Mouse (Mus musculus): ENCODE data around the gene Snx18.

Gene Snx18

DNA sequence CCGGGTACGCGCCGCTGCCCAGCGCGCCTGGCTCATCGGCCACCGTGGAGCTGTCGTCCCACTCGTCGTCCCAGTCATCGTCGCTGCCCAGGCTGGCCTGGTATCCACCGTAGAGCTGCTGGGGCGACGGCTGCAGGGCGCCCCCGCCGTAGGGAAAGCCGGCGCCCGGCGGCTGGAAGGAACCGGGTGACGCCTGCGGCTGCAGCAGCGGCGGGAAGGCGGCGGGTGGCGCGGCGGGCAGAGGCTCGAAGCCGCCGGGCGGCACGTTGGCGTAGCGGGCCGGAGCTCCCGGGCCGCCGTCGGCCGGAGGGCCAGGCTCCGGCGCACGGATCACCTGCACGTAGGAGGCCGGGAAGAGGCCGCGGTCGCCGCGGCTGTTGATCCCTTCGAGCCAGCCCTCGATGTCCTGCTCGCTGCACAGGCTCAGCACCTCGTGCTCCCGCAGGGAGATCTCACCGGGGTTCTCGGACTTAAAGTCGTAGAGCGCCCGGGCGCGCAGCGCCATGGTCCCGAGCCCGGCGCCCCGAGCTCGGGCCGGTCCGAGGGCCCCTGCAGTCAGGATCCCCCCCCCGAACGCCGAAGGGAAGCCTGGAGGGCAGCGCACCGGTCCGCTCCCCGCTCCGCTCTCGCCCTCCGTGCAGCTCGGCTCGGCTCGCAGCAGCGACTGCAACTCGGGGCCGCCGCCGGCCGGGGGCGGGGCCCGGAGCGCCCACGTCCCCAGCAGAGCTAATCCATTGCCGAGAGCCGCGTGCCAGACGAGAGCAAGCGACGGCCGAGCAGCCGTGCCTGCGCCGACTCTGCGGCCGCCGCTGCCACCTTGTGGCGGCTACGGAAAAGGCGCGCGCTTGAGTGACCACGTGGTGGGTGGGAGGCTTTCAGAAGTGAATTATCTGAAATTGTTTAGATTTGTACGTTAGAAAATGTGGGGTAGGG is at the start of gene Snx18:
Gene Snx18 (minus strand): TSS at position 674 of the 933 bp plus-strand sequence.
- peak; percentile 97 for DNase-seq (ENCODE audit: low read depth, low spot score)

DNA sequence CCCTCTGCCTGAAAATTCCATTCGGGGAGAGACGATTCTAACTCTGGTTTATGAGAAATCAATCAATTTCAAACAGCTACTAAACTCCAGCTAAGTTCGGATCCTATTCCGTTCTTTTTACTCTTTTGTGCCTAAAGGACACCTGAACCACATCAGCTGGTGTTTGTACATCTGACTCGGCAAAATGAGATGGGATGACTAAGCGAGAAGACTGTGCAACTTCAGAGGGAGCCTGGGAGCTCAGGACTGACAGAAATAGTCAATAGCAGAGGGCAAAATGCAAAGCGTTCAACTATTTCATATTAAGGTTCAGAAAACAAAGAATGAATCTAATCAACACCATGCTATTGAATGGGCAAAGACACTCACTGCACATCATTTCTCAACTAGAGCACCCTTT is 45.5 kb upstream of the Snx18 start:
- no peak for DNase-seq (ENCODE audit: low read depth, low spot score)

DNA sequence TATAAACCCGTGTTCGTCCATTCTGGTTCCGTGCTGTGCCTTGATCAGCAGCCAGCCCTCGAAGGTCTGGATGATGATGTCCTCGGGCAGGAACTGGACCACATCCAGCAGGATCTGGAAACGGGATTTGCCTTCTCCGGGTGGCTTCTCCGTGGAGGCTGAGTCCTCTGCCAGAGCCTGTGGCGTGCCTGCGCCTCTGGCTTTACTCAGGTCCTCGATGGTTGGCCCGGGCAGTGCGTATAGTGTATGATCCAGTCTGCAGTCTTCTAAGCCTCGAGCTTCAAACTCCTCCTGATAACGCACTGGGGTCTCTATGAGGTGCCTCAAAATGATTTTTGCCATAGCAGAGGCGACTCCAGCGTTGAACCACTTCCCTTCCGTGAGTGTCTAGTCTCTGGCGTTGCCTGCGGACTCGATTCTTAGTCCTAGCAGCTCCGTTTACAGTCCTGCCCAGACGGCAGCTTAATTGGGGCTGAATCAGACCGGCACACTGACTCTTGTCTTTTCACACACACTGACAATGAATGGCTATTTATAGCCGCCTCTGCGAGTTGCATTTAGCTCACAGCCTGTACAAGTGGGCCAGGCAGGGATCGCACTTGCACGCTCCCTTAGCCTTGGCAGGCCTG is 44.9 kb upstream of the Snx18 start, which contains the start of gene Hspb3:
Gene Hspb3 (minus strand): TSS at position 526 of the 629 bp plus-strand sequence.
- DNase-seq (ENCODE audit: low read depth, low spot score): no peak

DNA sequence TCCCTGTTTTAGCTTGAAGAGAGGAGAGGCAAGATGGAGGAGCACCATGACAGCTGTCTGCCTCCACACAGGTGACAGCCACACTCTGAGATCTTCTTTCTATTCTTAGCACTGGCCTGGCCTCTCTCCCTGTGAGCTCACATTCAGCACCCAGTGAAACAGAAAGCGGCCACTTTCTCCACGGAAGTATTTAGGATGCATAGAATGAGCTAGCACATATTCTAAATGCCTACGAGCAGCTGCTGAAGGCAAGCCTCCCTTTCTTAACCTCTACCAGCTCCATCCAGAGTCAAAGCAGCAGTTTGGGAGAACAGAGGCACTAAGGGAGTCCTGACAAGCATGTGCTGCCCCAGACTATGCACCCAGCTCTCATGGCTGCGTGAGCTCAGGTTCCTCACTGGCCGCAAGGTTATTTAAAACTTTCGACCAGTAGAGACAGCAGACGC is 43.5 kb upstream of the Snx18 start:
- no peak for DNase-seq (ENCODE audit: low read depth, low spot score)

DNA sequence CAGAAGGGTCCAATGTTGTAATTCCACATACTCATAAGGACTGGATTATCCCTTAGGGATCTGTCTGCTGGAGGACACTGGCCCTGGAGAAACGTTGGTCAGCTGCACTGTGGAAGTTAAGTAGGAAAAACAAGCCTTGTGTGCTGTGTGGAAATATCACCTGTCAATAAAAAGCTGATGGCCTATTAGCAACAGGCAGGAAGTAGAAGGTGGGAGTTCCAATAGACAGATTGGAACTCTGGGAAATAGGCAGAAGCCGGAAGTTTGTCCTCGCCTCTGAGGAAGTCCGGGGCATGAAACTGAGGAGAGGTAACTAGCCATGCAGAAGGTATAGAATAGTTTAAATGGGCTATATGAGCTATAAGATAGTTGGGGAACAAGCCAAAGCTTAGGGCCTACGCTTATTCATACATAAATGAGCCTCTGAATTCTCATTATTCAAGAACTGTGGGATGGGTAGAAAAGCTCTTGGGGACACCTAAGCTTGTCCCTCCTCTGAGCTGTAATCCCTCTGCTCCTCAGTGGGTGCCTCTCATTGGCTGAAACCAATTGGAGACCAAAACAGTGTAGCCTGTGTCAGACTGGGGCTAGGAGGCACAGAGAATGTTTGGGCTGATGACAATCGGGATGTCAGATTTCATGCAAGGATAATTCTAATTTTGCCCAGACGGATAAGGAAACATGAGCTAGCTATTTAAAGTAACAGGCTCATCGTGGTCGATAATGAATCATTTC is 42.4 kb upstream of the Snx18 start:
- no peak for DNase-seq (ENCODE audit: low read depth, low spot score)

DNA sequence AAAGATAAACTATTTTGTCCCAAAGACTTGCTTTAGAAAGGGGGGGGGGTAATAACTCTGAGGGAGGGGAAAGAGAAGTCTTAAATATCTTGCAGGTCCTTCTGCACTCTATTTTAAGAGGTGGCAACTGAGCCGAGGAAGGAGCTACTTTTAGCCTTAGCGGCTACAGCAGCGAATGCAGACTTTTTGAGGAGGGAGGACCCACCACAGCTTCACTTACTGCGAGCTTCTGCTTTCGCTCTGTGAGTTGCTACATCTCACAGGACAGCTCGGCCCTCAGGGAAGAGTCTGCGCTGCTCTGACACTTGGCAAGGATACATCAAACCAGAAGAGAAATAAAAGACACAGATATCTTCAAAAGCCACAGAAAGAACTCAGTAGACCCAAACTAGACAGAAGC is 38.8 kb upstream of the Snx18 start:
- no peak for DNase-seq (ENCODE audit: low read depth, low spot score)

DNA sequence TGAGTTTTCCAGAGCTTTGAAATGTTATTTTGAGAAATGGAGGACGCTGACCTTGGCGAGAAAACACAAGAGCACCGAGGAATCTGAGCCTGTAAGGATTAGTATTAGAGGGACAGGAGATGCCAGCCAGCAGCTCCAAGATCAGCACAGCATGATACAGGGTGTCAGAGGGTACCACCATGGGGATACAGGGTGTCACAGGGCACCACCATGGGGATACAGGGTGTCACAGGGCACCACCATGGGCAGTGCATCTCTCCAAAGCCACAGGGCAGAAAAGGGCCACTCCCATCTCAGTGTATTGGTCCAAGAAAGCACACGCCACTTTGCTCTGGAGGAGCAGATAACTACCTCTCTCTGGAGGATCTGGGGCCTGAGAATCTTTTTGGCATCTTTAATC is 38.3 kb upstream of the Snx18 start:
- DNase-seq (ENCODE audit: low read depth, low spot score): no peak

DNA sequence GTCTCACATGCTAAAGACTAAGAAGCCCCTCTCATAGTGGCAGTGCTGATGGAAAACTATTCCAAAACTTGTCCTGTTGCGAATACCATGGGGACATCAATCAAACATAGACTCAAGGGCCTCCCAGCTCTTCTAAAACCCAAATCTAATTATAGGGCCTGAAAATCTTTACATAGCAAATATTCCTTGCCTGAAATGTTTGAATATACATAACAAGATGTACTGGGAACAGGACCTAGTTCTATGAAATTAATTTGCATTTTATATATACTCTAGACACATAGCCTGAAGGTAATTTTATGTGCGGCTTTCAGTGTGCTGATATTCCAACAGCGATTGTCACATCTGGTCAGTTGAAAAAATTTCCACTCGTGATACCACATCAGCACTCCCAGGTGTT is 37.1 kb upstream of the Snx18 start:
- DNase-seq (ENCODE audit: low read depth, low spot score): no peak

DNA sequence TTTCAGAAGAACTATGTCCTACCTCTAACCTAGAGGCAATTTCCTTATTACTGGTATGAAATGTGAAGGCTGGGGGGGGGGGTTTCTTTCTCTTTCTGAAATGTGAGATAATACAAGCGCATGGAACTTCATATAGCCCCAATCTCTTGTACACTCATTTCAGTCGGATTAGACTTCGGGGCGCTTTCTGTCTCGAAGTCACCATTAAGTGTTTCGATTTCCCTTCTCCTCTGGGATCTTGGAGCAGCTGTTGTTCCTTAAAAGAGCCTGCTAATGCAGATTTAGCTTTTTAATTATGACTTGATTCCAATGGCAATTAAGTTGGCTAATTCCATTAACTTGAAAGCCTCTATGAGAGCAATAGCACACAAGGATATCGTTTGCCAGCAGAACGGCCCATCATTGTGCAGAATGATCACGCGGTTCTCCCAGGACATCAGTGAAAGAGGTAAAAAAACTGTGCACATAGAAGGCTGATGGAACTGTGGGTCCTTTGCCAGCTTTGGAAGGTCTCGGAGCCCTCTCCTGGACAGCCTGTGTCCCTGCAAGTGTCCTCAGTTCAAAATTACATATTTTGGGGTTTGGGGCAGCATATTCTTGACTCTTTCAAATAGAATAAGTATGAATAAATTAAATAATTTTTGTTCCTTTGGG is 22.7 kb upstream of the Snx18 start:
- DNase-seq (ENCODE audit: low read depth, low spot score): no peak

DNA sequence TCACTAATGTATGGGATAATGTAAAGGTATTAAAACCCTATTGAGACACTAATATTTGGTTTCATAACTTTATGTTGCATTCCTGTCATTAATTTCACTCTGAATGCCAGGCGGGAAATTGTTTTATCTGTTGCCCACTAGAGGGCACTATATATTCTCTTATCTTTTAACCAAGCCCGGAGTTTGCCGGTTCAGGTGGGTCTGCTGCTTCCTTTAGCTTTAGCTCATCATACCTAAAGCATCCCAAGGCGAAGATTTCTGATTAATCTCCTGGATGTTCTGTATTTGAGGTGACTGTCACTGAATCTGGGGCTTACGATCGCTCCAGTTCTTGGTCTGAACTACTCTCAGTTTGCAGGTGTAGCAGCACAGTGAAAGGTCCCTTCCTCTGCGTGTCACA is 20.6 kb upstream of the Snx18 start:
- peak; percentile 63 for DNase-seq (ENCODE audit: low read depth, low spot score)

DNA sequence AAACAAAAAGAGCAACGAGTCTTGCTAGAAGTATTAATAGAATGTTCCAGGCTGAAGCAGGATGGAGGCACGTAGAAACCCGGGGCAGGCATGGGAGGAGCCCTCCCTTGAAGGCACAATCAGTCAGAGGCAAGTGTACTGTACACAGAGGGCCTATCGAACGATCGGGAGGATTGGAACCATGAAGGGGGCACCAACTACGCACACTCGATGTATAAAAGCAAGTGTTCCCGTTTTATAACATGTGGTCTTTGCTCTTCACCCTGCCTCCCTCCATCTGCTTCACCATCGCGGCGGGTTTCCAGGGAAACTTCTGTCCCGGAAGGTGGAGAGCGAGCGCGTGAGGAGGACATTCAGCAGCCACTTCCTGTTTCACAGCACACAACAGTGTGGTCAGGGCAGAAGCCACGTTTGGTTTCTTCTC is 17.4 kb upstream of the Snx18 start:
- DNase-seq (ENCODE audit: low read depth, low spot score): peak; percentile 60

DNA sequence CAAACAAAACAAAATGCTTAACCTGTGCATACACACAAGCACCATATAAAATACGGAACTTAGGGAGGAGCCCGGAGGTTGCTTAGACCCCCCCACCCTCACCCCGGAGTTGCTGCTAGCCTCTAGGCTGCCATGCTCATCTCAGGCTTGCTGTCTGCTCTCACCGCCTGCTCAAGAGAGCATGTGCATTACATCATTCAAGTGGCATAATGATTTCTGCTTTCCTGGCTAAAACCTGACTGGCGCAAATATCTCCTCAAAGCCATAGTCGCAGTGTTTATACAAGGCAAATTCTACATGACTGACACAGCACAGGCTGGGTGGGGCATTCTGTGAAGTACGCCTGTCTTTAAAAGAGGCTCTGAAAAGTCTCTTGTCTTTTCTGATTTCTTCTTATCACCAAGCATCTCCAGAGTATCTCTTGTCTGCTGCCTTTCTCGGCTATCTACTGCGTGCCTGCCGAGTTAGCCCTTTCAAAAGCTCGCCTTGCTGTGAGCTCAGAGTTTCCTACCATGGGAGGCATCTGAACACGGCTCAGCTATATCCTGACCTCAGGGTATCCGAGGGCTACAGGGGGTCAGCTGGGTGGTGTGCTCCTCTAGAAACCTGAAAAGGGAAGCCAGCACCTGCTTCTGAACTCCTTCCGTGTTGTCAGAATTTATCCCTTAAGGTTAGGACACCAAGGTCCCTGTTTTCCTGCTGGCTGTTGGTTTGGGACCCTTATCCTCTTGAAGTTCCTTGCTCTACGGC is 16.5 kb upstream of the Snx18 start:
- DNase-seq (ENCODE audit: low read depth, low spot score): peak; percentile 50

DNA sequence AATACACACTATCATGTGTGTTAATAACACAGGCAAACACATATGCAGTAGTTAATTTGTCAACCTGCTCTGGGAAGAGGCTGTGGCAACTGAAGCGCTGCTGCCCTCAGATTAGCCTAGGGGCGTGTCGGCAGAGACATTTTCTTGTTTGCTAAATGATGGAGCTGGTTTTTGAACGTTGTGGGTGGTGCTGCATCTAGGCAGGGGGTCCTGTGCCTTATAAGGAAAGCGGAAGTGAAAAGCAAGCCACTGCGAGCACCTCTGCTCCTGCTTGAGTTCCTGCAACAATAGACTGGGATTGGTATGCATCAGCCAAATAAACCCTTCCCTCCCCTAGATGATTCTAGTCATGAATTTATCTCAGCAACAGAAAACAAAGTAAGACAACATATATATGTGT is 14.1 kb upstream of the Snx18 start:
- no peak for DNase-seq (ENCODE audit: low read depth, low spot score)

DNA sequence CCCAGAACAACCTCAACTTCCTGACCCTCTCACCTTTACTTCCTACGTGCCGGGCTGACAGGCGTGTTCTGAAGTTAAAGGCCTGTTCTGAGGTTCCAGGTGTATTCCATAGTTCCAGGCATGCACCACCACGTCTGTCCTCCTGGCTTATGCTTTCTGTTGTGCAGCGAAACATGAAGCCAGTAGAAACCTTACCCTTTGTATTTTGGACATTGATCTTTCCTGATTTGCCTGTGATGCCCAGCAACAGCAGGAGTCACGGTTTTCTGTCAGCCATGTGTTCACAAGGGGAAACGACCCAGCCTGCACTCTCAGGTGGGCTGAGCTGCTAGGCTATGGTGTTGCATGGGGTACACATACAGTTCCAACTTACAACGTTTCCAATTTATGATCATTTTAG is 9.2 kb upstream of the Snx18 start:
- DNase-seq (ENCODE audit: low read depth, low spot score): no peak

DNA sequence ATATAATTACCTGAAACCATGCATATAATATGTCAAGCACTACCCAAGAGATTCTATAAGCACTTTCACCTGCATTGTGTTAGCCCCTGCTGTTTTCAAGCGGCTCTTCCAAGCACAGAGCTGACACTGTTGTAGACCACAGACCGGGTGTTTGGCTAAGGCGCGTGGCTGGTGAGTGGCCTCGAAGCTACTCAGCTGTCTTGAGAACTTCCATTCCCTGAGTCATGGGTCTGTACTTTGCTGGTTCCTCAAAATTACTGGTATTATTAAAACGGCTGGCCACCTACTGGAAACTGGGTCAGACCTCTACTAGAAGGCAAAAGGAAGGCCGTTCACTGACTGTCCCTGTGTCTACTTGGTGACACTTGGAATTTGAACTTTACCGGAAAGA is 4.5 kb upstream of the Snx18 start:
- no peak for DNase-seq (ENCODE audit: low read depth, low spot score)

DNA sequence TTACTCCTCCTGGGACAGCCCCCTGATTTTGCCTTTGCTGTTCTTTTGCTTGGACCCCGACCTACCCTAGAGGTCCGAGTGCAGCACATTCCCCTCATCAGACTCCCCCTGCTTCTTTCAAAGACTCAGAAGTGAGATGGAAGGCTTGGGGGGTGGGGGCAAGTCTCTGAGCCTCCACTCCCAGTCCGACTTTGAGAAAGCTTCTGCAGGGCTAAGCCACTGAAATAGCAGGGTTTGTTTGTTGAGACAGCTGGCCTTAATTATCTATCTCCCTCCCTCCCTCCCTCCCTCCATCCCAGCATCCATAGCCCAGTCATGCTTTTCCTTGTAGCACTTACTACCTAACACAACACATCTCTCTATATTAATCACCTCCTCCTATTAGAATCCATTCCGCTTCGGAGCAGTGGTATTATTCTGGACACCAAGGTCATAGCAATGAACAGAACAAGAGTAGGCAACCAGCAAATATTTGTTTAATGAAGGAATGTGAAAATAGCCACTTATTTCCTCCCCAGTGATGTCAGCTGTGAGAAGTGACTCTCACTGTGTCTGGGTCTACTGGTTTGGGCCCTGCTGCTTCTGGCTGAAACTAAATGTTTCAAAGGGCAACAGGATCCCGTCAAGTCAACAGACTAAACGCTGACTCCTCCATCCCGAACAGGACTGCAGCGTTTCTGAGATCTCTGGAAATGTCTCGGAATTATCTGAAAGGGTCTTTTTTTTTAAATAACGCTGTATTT is 3.9 kb upstream of the Snx18 start:
- no peak for DNase-seq (ENCODE audit: low read depth, low spot score)

DNA sequence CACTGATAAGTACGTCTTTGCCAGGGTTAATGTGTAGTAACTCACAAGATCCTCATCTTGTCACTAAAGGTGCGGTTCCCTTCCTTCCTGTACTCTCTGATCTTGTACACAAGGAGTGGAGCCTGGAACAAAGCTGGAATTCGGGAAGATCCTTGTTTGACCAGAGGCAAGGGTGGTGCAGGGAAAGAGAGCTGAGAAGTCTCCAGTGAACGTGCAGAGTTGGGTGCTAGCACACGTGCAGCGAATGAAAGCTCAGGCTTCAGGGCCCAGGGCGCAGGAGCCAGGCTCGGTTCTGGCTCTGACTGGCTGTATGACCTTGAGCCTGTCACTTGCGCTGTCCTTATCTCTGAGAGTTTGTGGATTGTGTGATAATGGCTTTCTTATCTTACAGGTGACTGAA is 639 bp upstream of the Snx18 start:
- DNase-seq (ENCODE audit: low read depth, low spot score): no peak

DNA sequence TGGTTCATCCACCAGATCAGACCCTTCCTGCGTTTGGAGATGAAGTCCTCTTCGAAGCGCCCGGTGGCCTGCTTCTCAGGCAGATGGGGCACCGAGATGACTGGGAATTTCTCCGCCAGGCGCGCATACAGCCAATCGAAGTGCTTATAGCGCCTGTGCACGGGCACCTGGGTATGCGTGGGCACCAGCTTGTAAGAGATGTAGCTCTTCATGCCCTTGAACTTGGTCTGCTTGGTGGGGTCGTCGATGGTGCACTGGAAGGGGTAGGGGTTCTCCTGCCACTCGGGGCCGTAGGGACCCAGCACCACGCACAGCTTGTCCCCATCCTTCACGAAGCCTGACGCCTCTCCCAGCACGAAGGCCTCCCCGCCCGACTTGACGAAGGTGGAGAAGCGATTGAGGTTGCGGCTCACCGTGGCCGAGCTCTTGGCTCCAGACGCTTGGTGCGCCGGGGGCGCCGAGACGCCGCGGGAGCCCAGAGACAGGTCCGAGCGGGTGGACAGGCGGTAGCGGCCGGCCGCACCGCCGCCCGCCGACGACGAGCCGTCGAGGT is 950 bp downstream of the Snx18 start:
- DNase-seq (ENCODE audit: low read depth, low spot score): peak; percentile 62

DNA sequence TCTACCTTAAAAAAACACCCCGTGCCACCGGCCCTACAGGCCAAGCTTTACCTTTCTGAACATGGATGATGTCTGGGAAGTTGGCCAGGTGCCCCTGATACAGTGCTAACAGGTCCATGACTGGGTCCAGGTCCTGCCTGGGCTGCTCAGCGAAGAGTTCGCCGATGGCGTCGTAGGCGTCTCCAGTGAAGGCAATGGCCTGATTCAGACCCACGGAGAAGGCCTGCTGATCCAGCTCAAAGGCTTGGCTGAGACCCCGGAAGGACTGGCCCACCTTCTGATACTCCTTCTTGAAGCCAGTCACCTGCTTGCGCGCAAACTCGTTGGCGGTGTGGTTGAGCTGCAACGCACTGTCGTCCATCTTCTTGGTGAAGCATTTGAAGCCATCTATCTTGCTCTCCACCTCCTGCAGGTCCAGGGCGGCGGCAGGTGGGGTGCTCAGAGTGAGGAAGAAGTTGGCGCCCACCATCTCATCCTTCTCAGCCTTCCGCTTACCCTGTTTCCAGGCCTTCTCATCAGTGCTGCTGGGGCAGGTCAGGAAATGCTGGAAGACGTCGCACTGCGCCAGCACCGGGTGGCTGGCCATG is 1.5 kb downstream of the Snx18 start:
- DNase-seq (ENCODE audit: low read depth, low spot score): peak; percentile 53

Data from CD4-positive, CD25-positive, alpha-beta regulatory T cell, adult 2 months (primary cell).